Mouse (Mus musculus): ENCODE results near the gene Tent4a. TPM values are rescaled to one million over a fixed set of nuclear protein-coding genes. Genes with fewer than 3 reads are reported as not detected.

Tent4a gene
- polyA plus RNA-seq, 1 experiment from 2014 or later = 6.5 TPM

GRCm38 (mm10) chr13:69509391-69510244, 24.8 kb downstream of the Tent4a start:
- 65% methylated on average over 9 of the region's 9 CpGs for WGBS
- Histone ChIP-seq H3K36me3 (peaks cover 60% of the 10 kb centered on the region), H3K4me1 (0 out of 2 replicates have a peak, but pooled peaks cover 3% of the 10 kb centered on the region), H3K27me3 (replicated peaks) (no peaks in the 10 kb centered on the region), H3K9ac (replicated peaks) (0 out of 2 replicates have a peak overlapping the region, but pooled peaks have one; percentile 14), H3K4me2 (no peak overlapping the region), H3K4me3 (replicated peaks) (no peak overlapping the region), H3K27ac (replicated peaks) (no peak overlapping the region), H3K9me3 (replicated peaks) (no peaks in the 10 kb centered on the region)
- ATAC-seq (ENCODE audit: low FRiP score) = peak; percentile 82

GRCm38 (mm10) chr13:69507666-69508065, 26.8 kb downstream of the Tent4a start:
- H3K36me3 ChIP-seq = peaks cover 76% of the 10 kb centered on the region

GRCm38 (mm10) chr13:69506341-69507086, 27.9 kb downstream of the Tent4a start:
- Histone ChIP-seq H3K9me3 (replicated peaks) (no peaks in the 10 kb centered on the region), H3K27ac (replicated peaks) (no peak overlapping the region), H3K4me3 (replicated peaks) (no peak overlapping the region), H3K4me1 (0 out of 2 replicates have a peak, but pooled peaks cover 3% of the 10 kb centered on the region), H3K4me2 (no peak overlapping the region), H3K27me3 (replicated peaks) (no peaks in the 10 kb centered on the region), H3K9ac (replicated peaks) (no peak overlapping the region), H3K36me3 (peaks cover 81% of the 10 kb centered on the region)
- ATAC-seq (ENCODE audit: low FRiP score) = no peak
- 89% methylated on average over 12 of the region's 12 CpGs for WGBS

More at GRCm38 (mm10) chr13:69507666-69508065, 26.8 kb downstream of the Tent4a start:
- 95% methylated on average over 3 of the region's 3 CpGs for WGBS
- Histone ChIP-seq H3K9me3 (replicated peaks) (no peaks in the 10 kb centered on the region), H3K4me2 (no peak overlapping the region), H3K9ac (replicated peaks) (no peak overlapping the region), H3K4me1 (0 out of 2 replicates have a peak, but pooled peaks cover 3% of the 10 kb centered on the region), H3K27ac (replicated peaks) (no peak overlapping the region), H3K4me3 (replicated peaks) (no peak overlapping the region), H3K27me3 (replicated peaks) (no peaks in the 10 kb centered on the region)
- ATAC-seq (ENCODE audit: low FRiP score) = no peak

GRCm38 (mm10) chr13:69502863-69503262, 31.6 kb downstream of the Tent4a start:
- Histone ChIP-seq H3K36me3 (peaks cover 91% of the 10 kb centered on the region), H3K27me3 (replicated peaks) (no peaks in the 10 kb centered on the region), H3K27ac (replicated peaks) (no peak overlapping the region), H3K9ac (replicated peaks) (no peak overlapping the region), H3K4me1 (no peaks in the 10 kb centered on the region), H3K4me2 (no peak overlapping the region), H3K9me3 (replicated peaks) (no peaks in the 10 kb centered on the region), H3K4me3 (replicated peaks) (no peak overlapping the region)
- ATAC-seq (ENCODE audit: low FRiP score) = no peak
- WGBS = 94% methylated on average over 5 of the region's 5 CpGs

GRCm38 (mm10) chr13:69502157-69502750, 32.2 kb downstream of the Tent4a start:
- Histone ChIP-seq H3K27me3 (replicated peaks) (no peaks in the 10 kb centered on the region), H3K9ac (replicated peaks) (no peak overlapping the region), H3K9me3 (replicated peaks) (no peaks in the 10 kb centered on the region), H3K4me2 (no peak overlapping the region), H3K4me3 (replicated peaks) (no peak overlapping the region), H3K27ac (replicated peaks) (no peak overlapping the region), H3K36me3 (peaks cover 91% of the 10 kb centered on the region), H3K4me1 (no peaks in the 10 kb centered on the region)
- WGBS = 93% methylated on average over 14 of the region's 14 CpGs
- ATAC-seq (ENCODE audit: low FRiP score) = no peak

GRCm38 (mm10) chr13:69498276-69498675, 36.1 kb downstream of the Tent4a start:
- WGBS = 86% methylated on average over 5 of the region's 5 CpGs
- Histone ChIP-seq H3K27ac (replicated peaks) (no peak overlapping the region), H3K36me3 (peaks cover 69% of the 10 kb centered on the region), H3K9ac (replicated peaks) (no peak overlapping the region), H3K4me3 (replicated peaks) (no peak overlapping the region), H3K27me3 (replicated peaks) (no peaks in the 10 kb centered on the region), H3K4me1 (no peaks in the 10 kb centered on the region), H3K9me3 (replicated peaks) (no peaks in the 10 kb centered on the region), H3K4me2 (no peak overlapping the region)
- ATAC-seq (ENCODE audit: low FRiP score) = no peak

- Histone ChIP-seq H3K4me3 (replicated peaks) (no peak overlapping the region), H3K9ac (replicated peaks) (no peak overlapping the region), H3K9me3 (replicated peaks) (no peaks in the 10 kb centered on the region), H3K27ac (replicated peaks) (no peak overlapping the region), H3K27me3 (replicated peaks) (peaks cover 19% of the 10 kb centered on the region), H3K4me2 (no peak overlapping the region), H3K4me1 (peaks cover 7% of the 10 kb centered on the region), H3K36me3 (peaks cover 19% of the 10 kb centered on the region)
- ATAC-seq (ENCODE audit: low FRiP score) = no peak
- WGBS = 27% methylated on average over 7 of the region's 7 CpGs
Measured at GRCm38 (mm10) chr13:69492876-69493463, 41.4 kb downstream of the Tent4a start.

GRCm38 (mm10) chr13:69489777-69490176, 44.6 kb downstream of the Tent4a start:
- no peak overlapping the region for H3K4me2 ChIP-seq
- WGBS = 86% methylated on average over 9 of the region's 9 CpGs

GRCm38 (mm10) chr13:69488565-69489255, 45.7 kb downstream of the Tent4a start:
- peak overlapping the region; percentile 57 for H3K4me2 ChIP-seq
- H3K4me1 ChIP-seq = peaks cover 13% of the 10 kb centered on the region
- H3K9ac ChIP-seq (replicated peaks) = 0 out of 2 replicates have a peak overlapping the region, but pooled peaks have one; percentile 7
- H3K4me3 ChIP-seq (replicated peaks) = no peak overlapping the region
- H3K27ac ChIP-seq (replicated peaks) = no peak overlapping the region
- H3K36me3 ChIP-seq = no peaks in the 10 kb centered on the region
- H3K27me3 ChIP-seq (replicated peaks) = peaks cover 27% of the 10 kb centered on the region
- H3K9me3 ChIP-seq (replicated peaks) = no peaks in the 10 kb centered on the region
- ATAC-seq (ENCODE audit: low FRiP score) = no peak
- WGBS = 48% methylated on average over 13 of the region's 13 CpGs

More at GRCm38 (mm10) chr13:69489777-69490176, 44.6 kb downstream of the Tent4a start:
- Histone ChIP-seq H3K9ac (replicated peaks) (no peak overlapping the region), H3K4me1 (peaks cover 13% of the 10 kb centered on the region), H3K36me3 (no peaks in the 10 kb centered on the region), H3K27ac (replicated peaks) (no peak overlapping the region), H3K27me3 (replicated peaks) (peaks cover 22% of the 10 kb centered on the region), H3K9me3 (replicated peaks) (no peaks in the 10 kb centered on the region), H3K4me3 (replicated peaks) (no peak overlapping the region)
- no peak for ATAC-seq (ENCODE audit: low FRiP score)

GRCm38 (mm10) chr13:69487611-69488275, 46.7 kb downstream of the Tent4a start:
- Histone ChIP-seq H3K9me3 (replicated peaks) (no peaks in the 10 kb centered on the region), H3K4me1 (peaks cover 14% of the 10 kb centered on the region), H3K4me3 (replicated peaks) (peak overlapping the region; percentile 26), H3K4me2 (peak overlapping the region; percentile 57), H3K9ac (replicated peaks) (0 out of 2 replicates have a peak overlapping the region, but pooled peaks have one; percentile 7), H3K36me3 (no peaks in the 10 kb centered on the region), H3K27ac (replicated peaks) (no peak overlapping the region), H3K27me3 (replicated peaks) (peaks cover 33% of the 10 kb centered on the region)
- ATAC-seq (ENCODE audit: low FRiP score) = 0 out of 2 replicates have a peak, but pooled peaks have one; percentile 39
- WGBS = 3% methylated on average over 26 of the region's 26 CpGs
